Mouse (Mus musculus) bone marrow macrophage, adult 2 months (primary cell): Measurements from ENCODE around the gene Mtmr1. TPM values are rescaled to one million over a fixed set of nuclear protein-coding genes. Genes with fewer than 3 reads are reported as not detected.
A peak's percentile ranks its signal among the peaks of the same experiment; 100 is the strongest.

Experiments used
- H3K27ac ChIP-seq: 2 replicates; pipeline ENCODE4 v1.5.1; 2012; ENCODE audit warnings: low read depth, low read length; ENCODE audit not compliant: insufficient read depth
- H3K4me1 ChIP-seq: 2 replicates; pipeline ENCODE4 v1.6.1; 2012; ENCODE audit warnings: low read length; ENCODE audit not compliant: control insufficient read depth, insufficient read depth
- H3K4me3 ChIP-seq: 2 replicates; pipeline ENCODE4 v1.5.1; 2012; ENCODE audit warnings: mild to moderate bottlenecking, low read length, moderate library complexity; ENCODE audit not compliant: insufficient read depth
- CTCF ChIP-seq: IDR thresholded peaks from 2 replicates; pipeline ENCODE4 v1.5.1; 2012; ENCODE audit warnings: low read depth, mild to moderate bottlenecking, low read length, moderate library complexity
- POLR2A ChIP-seq: IDR thresholded peaks from 2 replicates; pipeline ENCODE4 v1.6.1; 2012; ENCODE audit warnings: mild to moderate bottlenecking, low read depth, low read length, borderline replicate concordance
- polyA plus RNA-seq: library from polyadenylated mRNA; stranded (reverse); fragments of >200 nt; gene quantifications from 2 replicates; pipeline ENCODE4 v1.2.4, GENCODE M21; 2012; ENCODE audit not compliant: missing spikeins, insufficient read depth, insufficient read length

Mtmr1 gene
- polyA plus RNA-seq, 1 experiment, result 23.0 TPM

DNA sequence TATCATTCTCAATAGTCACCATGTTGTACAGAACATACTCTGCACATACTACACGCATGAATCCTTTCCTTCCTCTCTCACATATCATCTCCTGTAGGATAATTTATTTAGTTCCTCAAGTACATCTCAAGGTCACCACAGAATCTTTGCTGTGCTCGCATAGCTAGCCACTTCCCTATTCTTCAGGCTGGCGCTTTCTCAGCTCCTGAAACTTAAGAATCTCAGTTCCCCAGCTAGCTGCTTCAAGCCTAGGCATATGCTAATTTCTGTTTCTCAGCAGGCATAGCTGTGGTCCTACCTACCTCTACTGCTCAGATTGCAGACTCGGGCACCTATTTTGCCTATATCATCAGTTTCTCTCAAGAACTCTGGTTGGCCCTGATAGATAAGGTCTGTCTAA is 31.8 kb downstream of the Mtmr1 start:
- Histone ChIP-seq H3K27ac (no peak overlapping the region), H3K4me3 (no peak overlapping the region), H3K4me1 (peaks cover 6% of the 10 kb centered on the region; the same call in 1 of the 2 replicates)
- TF ChIP-seq CTCF (no peak), POLR2A (no peak)

DNA sequence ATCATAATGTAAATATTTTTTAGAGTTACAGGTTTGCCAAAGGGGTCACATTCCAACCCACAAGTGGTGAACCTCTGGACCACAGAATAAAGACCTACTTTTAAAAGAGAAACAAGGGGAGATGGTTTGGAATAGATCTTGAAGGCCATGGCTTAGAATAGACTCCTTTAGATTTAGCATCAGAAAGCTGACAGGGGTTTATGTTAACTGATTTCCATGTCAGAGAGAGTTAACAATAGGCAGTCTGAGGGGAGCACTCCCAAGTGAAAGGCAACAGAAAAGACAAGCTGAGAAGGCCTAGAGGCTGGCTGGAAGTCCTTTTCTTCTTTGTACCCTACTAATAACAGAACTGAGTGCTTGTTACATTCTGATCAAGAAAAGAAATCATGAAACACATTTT is 41.7 kb downstream of the Mtmr1 start:
- H3K4me3 ChIP-seq, result no peak overlapping the region
- TF ChIP-seq CTCF (no peak), POLR2A (no peak)
- H3K27ac ChIP-seq, result no peak overlapping the region
- H3K4me1 ChIP-seq, result no peaks in the 10 kb centered on the region

DNA sequence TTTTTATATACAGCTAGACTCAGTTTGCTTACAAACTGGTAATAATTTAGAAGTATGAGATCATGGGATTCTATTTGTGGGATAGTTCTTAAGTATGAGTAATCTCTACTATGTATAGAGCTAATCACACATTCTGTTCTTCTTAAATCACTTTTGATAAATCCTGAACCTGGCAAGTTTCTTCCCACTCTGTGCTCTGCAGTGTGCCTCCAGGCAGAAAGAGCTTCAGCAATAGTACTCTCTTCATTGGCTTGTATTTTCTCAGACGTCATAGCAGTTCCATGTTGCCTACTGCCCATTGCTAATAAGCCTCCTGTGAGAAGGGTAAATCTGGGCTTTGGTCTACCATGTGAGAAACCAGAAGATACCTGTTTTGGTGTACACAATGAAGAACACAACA is 43.8 kb downstream of the Mtmr1 start:
- no peaks in the 10 kb centered on the region for H3K4me1 ChIP-seq
- no peak overlapping the region for H3K4me3 ChIP-seq
- no peak for TF ChIP-seq POLR2A
- no peak for TF ChIP-seq CTCF
- no peak overlapping the region for H3K27ac ChIP-seq

DNA sequence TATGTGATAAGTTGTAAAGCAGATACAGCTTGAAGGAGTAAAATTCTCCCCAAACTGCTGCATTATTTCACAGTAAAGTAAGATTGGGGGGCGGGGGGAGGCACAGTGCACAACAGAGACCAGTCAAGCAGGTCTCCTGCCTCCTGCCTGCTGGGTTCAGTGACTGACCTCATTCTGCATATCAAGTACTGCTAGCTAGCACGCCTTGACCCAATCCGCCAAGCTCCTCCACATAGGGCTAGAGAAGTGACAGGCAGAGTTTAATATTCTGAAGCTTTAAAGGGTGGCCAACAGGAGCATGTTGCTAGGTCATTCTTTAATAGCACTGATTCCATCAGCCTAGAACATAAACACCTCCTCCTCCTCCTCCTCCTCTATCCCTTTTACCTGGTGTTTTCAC is 48.2 kb downstream of the Mtmr1 start:
- Histone ChIP-seq H3K27ac (no peak overlapping the region), H3K4me3 (no peak overlapping the region), H3K4me1 (no peaks in the 10 kb centered on the region)
- TF ChIP-seq CTCF (no peak), POLR2A (no peak)

DNA sequence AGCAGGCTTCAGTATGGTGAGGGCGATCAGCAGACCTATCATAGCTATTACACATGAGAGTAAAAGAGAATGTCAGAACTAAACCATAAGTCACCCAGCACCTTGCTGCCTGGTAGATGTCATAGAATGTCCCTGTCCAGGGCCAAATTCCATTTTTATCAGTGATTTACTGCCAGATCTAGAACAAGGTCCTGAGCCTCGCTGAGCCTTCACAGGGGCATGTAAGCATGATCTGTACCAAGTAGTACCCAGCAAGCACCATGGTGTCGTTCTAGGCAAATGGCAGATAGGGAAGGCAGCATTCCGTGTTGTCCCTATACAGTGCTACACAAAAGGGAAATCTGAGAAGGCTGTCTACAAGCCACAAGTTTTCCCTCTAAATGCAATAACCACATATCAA is 49.1 kb downstream of the Mtmr1 start:
- no peak for TF ChIP-seq CTCF
- no peak for TF ChIP-seq POLR2A
- Histone ChIP-seq H3K4me1 (no peaks in the 10 kb centered on the region), H3K4me3 (no peak overlapping the region), H3K27ac (no peak overlapping the region)

DNA sequence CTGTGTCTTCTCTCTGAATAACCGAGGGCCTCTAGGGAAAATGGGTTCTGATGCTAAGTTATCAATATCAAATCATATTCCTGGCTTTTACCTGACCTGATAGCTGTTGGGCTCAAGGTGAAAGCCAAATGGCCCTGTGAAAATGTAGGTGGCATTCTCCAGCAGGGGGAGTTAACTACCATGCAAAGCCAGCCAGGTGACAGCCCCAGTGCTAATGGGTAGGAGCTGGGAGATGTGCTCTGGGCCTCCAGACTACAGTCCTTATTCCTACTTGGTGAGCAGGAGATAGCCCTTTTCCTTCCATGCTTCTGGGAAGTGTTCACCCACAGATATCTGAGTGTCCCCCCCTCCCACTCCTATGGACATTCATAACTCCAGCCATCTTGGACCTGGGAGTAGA is 60.3 kb downstream of the Mtmr1 start:
- H3K27ac ChIP-seq, result no peak overlapping the region
- TF ChIP-seq CTCF (no peak), POLR2A (no peak)
- H3K4me3 ChIP-seq, result no peak overlapping the region
- no peaks in the 10 kb centered on the region for H3K4me1 ChIP-seq

DNA sequence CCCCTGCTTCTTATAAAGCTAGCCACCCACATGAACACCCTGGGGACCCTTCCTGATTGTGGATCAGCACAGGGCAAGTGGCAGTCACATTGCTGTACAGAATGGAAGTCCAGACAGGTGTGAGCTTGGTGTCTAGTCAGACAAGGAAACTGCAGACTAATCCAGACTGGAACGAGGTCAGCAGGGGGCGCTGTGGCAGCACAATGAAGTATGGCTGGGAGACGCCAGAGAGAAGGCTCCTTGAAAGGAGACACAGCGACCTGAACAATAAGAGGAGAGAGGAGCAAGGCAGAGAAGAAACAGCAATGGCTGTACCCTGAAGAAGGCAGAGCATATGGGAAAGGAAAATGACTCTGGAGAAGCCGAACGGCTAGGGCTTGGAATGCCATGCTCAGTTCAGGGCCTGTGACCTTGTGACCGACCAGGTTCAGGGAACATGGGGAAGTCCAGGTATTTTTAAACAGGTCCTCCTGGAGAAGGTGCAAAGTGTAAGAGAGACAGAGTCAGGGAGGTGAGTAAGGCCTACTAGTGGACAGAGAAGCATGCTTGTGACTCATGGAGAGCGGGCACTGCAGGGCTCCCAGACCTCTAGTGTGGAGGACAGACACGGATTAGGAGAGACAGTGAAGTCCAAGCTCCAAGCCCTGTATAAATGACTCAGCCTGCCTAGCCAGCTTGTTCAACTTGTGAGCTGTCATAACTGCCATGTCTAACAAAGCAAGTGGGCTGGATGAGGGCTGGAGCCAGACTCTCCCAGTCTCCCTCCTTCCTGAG is 61.4 kb downstream of the Mtmr1 start:
- H3K4me1 ChIP-seq, result no peaks in the 10 kb centered on the region
- TF ChIP-seq POLR2A (no peak), CTCF (peak; percentile 41)
- no peak overlapping the region for H3K27ac ChIP-seq
- H3K4me3 ChIP-seq, result no peak overlapping the region

DNA sequence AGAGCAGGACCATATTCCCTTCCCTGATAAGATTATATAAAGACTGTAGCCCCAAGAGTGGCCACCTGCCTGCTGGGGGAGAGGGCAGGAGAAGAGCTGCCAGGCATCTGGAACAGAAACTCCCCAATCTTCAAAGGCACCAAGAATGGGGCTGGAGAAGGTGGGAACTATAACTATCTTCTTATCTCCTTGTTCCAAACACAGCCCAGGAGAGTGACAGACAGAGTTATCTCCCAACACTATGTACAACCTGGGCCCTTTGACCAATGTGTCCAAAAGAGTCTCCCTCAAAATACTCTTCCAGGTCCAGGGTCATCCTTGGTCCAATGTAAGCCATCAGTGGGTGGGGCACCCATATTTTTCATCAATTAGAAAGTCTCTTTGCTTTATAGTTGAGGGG is 62.9 kb downstream of the Mtmr1 start:
- TF ChIP-seq CTCF, result no peak
- Histone ChIP-seq H3K4me3 (no peak overlapping the region), H3K27ac (no peak overlapping the region), H3K4me1 (no peaks in the 10 kb centered on the region)

DNA sequence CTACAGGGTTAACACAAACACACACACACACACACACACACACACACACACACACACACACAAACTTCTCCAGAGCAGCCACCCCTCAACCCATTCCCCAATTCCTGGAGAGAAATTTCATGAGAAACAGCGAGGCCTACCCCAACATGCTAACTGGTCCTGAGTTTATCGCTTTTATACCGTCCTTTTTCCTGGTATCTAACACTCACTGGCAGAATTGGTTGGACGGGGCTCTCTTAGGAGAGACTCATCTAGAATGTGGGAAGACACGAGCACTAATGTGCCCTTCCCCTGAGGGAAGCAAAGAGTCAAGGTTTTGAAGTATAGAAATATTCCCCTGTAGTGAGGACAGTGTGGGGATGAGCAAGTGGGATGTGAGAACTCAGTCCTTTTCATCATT is 66.3 kb downstream of the Mtmr1 start:
- H3K27ac ChIP-seq, result no peak overlapping the region
- no peaks in the 10 kb centered on the region for H3K4me1 ChIP-seq
- TF ChIP-seq CTCF (no peak), POLR2A (no peak)
- H3K4me3 ChIP-seq, result no peak overlapping the region

DNA sequence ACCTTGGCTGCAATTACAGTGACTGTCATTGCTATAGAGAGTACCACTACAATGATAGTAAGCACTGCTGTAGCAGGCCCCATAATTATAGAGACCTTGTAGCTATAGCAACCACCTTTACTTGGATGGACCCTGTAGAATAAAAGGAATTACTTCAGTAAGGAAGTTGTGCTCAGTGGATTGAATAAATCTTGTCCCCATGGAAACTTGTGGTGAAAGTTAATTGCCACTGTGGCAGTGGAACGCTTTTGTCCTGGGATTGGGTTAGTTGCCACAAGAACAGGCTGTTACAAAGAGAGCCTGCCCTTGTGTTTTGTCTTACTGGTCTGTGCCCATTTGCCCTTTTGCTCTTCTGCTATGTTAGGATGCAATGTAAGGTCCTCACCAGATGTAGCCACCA is 69.9 kb downstream of the Mtmr1 start:
- TF ChIP-seq POLR2A (no peak), CTCF (no peak)
- no peaks in the 10 kb centered on the region for H3K4me1 ChIP-seq
- H3K4me3 ChIP-seq, result no peak overlapping the region
- no peak overlapping the region for H3K27ac ChIP-seq
